Mouse (Mus musculus) limb, embryonic 15.5 days (tissue): ENCODE measurements around the gene Olfr1037. TPM values are rescaled to one million over a fixed set of nuclear protein-coding genes. Genes with fewer than 3 reads are reported as not detected.
"Not testable (repeated sequence)": the region's sequence is repeated elsewhere in the genome, so short reads cannot be mapped to it uniquely, and the experiment has no call there.

Source experiments
- ATAC-seq: fragments of 200-750 bp; cut with Nextera tagmentation; 2 replicates; pipeline ENCODE4 v1.8.0; 2017; ENCODE audit warnings: low read depth, moderate TSS enrichment; ENCODE audit not compliant: insufficient number of reproducible peaks, low FRiP score, low TSS enrichment
- H3K27ac ChIP-seq: fragments of 300-500 bp; sonication (generic); 2 replicates; pipeline ENCODE4 v1.5.1; 2015; ENCODE audit warnings: moderate library complexity, mild to moderate bottlenecking, inconsistent platforms
- H3K27me3 ChIP-seq: fragments of 300-500 bp; sonication (generic); 2 replicates; pipeline ENCODE4 v1.6.1; 2015; ENCODE audit warnings: inconsistent platforms
- H3K36me3 ChIP-seq: fragments of 300-500 bp; sonication (generic); 2 replicates; pipeline ENCODE4 v1.6.1; 2015; ENCODE audit warnings: inconsistent platforms
- H3K4me1 ChIP-seq: fragments of 300-500 bp; sonication (generic); 2 replicates; pipeline ENCODE4 v1.6.1; 2015; ENCODE audit warnings: inconsistent platforms
- H3K4me2 ChIP-seq: fragments of 300-500 bp; sonication (generic); 2 replicates; pipeline ENCODE4 v1.6.1; 2015; ENCODE audit warnings: mild to moderate bottlenecking, inconsistent platforms
- H3K4me3 ChIP-seq: fragments of 300-500 bp; sonication (generic); 2 replicates; pipeline ENCODE4 v1.5.1; 2015; ENCODE audit warnings: mild to moderate bottlenecking, inconsistent platforms
- H3K9ac ChIP-seq: fragments of 300-500 bp; sonication (generic); 2 replicates; pipeline ENCODE4 v1.6.1; 2015; ENCODE audit warnings: inconsistent platforms
- H3K9me3 ChIP-seq: fragments of 300-500 bp; sonication (generic); 2 replicates; pipeline ENCODE4 v1.6.1; 2016; ENCODE audit warnings: inconsistent platforms
- WGBS: fragments of 180-500 bp; shearing (Covaris S2); methylation state at CpG from one replicate; pipeline ENCODE4 v1.1.7; 2015; 5-methylcytosine and 5-hydroxymethylcytosine counted together
- polyA plus RNA-seq: library from polyadenylated mRNA; unstranded; fragments of >200 nt; fragmentation: Nextera tagmentation; extraction: Ambion mirVana; gene quantifications from 2 replicates; pipeline ENCODE4 v1.2.1, GENCODE M21; 2015

The Olfr1037 gene
- not detected in 2 replicates for polyA plus RNA-seq

- Histone ChIP-seq H3K9me3 (no peaks in the 10 kb centered on the region), H3K36me3 (no peaks in the 10 kb centered on the region), H3K9ac (no peak within 1 kb of the TSS), H3K27me3 (no peaks in the 10 kb centered on the region), H3K4me2 (no peak within 1 kb of the TSS), H3K27ac (no peak within 1 kb of the TSS), H3K4me3 (no peak within 1 kb of the TSS), H3K4me1 (no peaks in the 10 kb centered on the region)
- ATAC-seq, result no peak
- WGBS, result 79% methylated on average over 2 of the region's 2 CpGs
These were observed at the start of gene Olfr1037 for GRCm38 (mm10) chr2:86087285-86087684. Gene Olfr1037 (minus strand): TSS chr2:86087385.

DNA sequence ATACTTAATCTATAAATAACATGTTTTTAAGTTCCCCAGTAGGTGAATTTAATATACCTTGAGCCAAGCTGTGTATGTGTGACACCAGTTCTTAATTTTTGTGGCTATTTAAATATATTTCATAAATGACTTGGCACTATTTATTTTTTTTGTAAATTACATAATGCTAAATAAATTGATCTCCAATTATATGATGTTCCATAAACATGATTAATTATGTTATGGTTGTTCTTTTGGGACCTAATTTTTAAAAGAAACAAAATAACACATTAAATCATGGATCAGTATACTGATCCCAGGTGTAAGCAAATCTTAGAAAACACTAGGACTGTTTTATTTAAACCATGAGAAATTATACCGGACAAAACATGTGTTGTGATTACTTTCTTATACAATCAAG lies 48.6 kb upstream of the Olfr1037 start, which contains the start of gene Olfr1039:
TSS of gene Olfr1039 (minus strand) at position 101 of the 400 bp plus-strand sequence.
- Histone ChIP-seq H3K27me3 (no peaks in the 10 kb centered on the region), H3K36me3 (no peaks in the 10 kb centered on the region), H3K4me3 (no peak within 1 kb of the TSS), H3K4me1 (no peaks in the 10 kb centered on the region), H3K27ac (no peak within 1 kb of the TSS), H3K4me2 (no peak within 1 kb of the TSS), H3K9ac (no peak within 1 kb of the TSS), H3K9me3 (no peaks in the 10 kb centered on the region)
- 86% methylated on average over 1 of the region's 1 CpGs for WGBS
- no peak for ATAC-seq

GRCm38 (mm10) chr2:86080478-86080877 lies 6.7 kb downstream of the Olfr1037 start:
- H3K9ac ChIP-seq, H3K4me1 ChIP-seq, H3K27ac ChIP-seq, H3K27me3 ChIP-seq, H3K36me3 ChIP-seq, H3K4me2 ChIP-seq, H3K4me3 ChIP-seq, H3K9me3 ChIP-seq, ATAC-seq: not testable (repeated sequence)
- WGBS, result 85% methylated on average over 1 of the region's 1 CpGs

DNA sequence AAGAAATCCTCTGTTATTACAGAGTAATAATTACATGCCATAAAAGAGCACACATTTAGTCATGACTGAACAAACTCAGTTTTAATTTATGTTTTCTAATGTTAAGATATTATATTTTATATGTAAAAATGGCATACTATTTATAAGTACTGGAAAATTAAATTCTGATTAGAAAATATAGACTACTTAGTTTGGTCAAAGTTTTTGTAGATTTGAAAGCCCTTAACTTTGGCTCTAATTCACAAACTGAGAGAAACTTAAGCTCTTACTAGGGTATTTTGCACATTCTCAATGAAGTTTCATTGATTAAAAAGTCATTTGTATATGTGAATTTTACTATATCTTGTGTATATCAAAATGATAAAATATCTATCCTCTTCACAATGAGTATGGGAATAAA lies 13.5 kb downstream of the Olfr1037 start, which contains the start of gene Olfr1036:
TSS of gene Olfr1036 (plus strand) at position 301 of the 400 bp plus-strand sequence.
- H3K4me1 ChIP-seq, ATAC-seq, H3K4me2 ChIP-seq, H3K36me3 ChIP-seq, H3K9ac ChIP-seq, H3K27ac ChIP-seq, H3K9me3 ChIP-seq, H3K27me3 ChIP-seq, H3K4me3 ChIP-seq: not testable (repeated sequence)

DNA sequence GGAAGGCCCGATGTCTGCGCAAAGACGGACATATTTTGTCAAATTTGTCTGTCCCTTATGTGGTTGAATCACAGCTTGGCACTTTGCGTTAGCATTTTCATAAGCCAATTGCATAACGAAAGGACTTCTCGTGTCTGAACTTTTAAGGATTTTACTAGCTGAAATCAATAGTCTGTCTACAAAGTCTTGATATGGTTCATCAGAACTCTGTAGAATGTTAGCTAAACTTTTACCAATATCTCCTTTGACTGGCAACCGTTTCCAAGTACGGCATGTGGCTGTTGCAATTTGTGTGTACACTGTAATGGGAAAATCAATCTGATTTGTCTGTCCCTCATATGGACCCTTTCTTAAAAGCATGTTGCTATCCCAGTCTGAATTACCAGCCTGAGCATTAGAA lies 17.0 kb downstream of the Olfr1037 start:
- ATAC-seq, result no peak
- 89% methylated on average over 8 of the region's 8 CpGs for WGBS

GRCm38 (mm10) chr2:86063766-86064165 lies 23.4 kb downstream of the Olfr1037 start:
- H3K9ac ChIP-seq, H3K36me3 ChIP-seq, H3K4me1 ChIP-seq, H3K27ac ChIP-seq, H3K9me3 ChIP-seq, H3K4me2 ChIP-seq, ATAC-seq, H3K27me3 ChIP-seq, H3K4me3 ChIP-seq: not testable (repeated sequence)
- WGBS, result 91% methylated on average over 2 of the region's 2 CpGs

More for the DNA sequence above, 17.0 kb downstream of the Olfr1037 start:
- H3K4me1 ChIP-seq, result no peaks in the 10 kb centered on the region
- no peak overlapping the region for H3K27ac ChIP-seq
- H3K9me3 ChIP-seq, result no peaks in the 10 kb centered on the region
- no peaks in the 10 kb centered on the region for H3K27me3 ChIP-seq
- no peak overlapping the region for H3K9ac ChIP-seq
- H3K4me2 ChIP-seq, result no peak overlapping the region
- H3K36me3 ChIP-seq, result no peaks in the 10 kb centered on the region
- H3K4me3 ChIP-seq, result no peak overlapping the region

DNA sequence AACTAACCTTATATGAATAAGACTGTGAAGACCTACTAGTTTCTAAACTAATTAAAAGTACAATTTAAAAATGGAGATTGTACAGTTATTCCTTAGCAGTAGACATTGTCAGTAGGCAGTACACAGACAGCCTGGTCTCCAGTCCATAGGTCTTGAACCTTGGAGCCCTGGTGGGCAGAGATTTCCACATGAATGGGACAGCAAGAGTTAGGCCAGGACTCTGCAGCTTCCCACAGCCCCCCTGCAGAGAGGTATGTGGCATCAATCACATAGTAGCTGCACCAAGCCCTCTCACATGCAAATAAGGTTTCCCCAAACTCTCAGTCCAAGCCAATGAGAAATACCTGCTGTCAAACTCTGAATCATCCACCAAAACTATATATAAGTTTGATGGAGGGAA lies 36.4 kb downstream of the Olfr1037 start:
- not testable (repeated sequence) for H3K9ac ChIP-seq, H3K4me2 ChIP-seq, H3K36me3 ChIP-seq, H3K4me1 ChIP-seq, H3K9me3 ChIP-seq, H3K27me3 ChIP-seq, H3K4me3 ChIP-seq, ATAC-seq, H3K27ac ChIP-seq

DNA sequence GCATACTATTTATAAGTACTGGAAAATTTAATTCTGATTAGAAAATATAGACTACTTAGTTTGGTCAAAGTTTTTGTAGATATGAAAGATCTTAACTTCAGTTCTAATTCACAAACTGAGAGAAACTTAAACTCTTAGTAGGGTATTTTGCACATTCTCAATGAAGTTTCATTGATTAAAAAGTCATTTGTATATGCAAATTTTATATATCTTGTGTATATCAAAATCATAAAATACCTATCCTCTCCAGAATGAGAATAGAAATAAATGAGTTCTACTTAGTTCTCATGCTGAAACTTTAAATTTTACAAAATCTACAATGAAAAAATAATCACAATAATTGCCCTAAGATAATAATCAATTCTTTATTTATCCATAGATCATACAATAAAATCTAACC lies 41.6 kb downstream of the Olfr1037 start, which contains the start of gene Olfr1034:
TSS of gene Olfr1034 (plus strand) at position 301 of the 400 bp plus-strand sequence.
- Histone ChIP-seq H3K36me3 (no peaks in the 10 kb centered on the region), H3K9ac (no peak within 1 kb of the TSS), H3K4me3 (no peak within 1 kb of the TSS), H3K4me2 (no peak within 1 kb of the TSS), H3K27ac (no peak within 1 kb of the TSS), H3K4me1 (no peaks in the 10 kb centered on the region), H3K27me3 (no peaks in the 10 kb centered on the region), H3K9me3 (no peaks in the 10 kb centered on the region)
- ATAC-seq, result no peak

Other genes starting within 250 kb of the Olfr1037 start
- gene Olfr1019, start 241.9 kb downstream of the Olfr1037 start, polyA plus RNA-seq, result not detected in 2 replicates
- not detected in 2 replicates for gene Olfr1020, start 240.4 kb downstream of the Olfr1037 start, polyA plus RNA-seq
- gene Olfr1022, start 218.8 kb downstream of the Olfr1037 start, polyA plus RNA-seq, result not detected in 2 replicates
- not detected in 2 replicates for gene Olfr1023, start 201.7 kb downstream of the Olfr1037 start, polyA plus RNA-seq
- not detected in 2 replicates for gene Olfr1024, start 182.3 kb downstream of the Olfr1037 start, polyA plus RNA-seq
- gene Olfr1025-ps1, start 172.2 kb downstream of the Olfr1037 start, polyA plus RNA-seq, result not detected in 2 replicates
- not detected in 2 replicates for gene Olfr1026, start 165.8 kb downstream of the Olfr1037 start, polyA plus RNA-seq
- gene Olfr1028, start 136.9 kb downstream of the Olfr1037 start, polyA plus RNA-seq, result not detected in 2 replicates
- not detected in 2 replicates for gene Olfr1029, start 113.5 kb downstream of the Olfr1037 start, polyA plus RNA-seq
- not detected in 2 replicates for gene Olfr1030, start 108.1 kb downstream of the Olfr1037 start, polyA plus RNA-seq
- gene Olfr1031, start 97.1 kb downstream of the Olfr1037 start, polyA plus RNA-seq, result not detected in 2 replicates
- not detected in 2 replicates for gene Olfr1032, start 81.8 kb downstream of the Olfr1037 start, polyA plus RNA-seq
- 1.6 TPM in 2 replicates for gene Olfr1033, start 66.8 kb downstream of the Olfr1037 start, polyA plus RNA-seq
- 0.04 TPM in 1 of 2 replicates, not detected in the other for gene Olfr1034, start 41.5 kb downstream of the Olfr1037 start, polyA plus RNA-seq
- gene Olfr1036, start 13.4 kb downstream of the Olfr1037 start, polyA plus RNA-seq, result not detected in 2 replicates
- gene Olfr1039, start 48.5 kb upstream of the Olfr1037 start, polyA plus RNA-seq, result not detected in 2 replicates
- gene Olfr1040, start 59.3 kb upstream of the Olfr1037 start, polyA plus RNA-seq, result not detected in 2 replicates
- gene Olfr1042, start 74.5 kb upstream of the Olfr1037 start, polyA plus RNA-seq, result not detected in 2 replicates
- not detected in 2 replicates for gene Olfr1043, start 80.1 kb upstream of the Olfr1037 start, polyA plus RNA-seq
- not detected in 2 replicates for gene Olfr1044, start 90.4 kb upstream of the Olfr1037 start, polyA plus RNA-seq
- not detected in 2 replicates for gene Olfr52, start 98.3 kb upstream of the Olfr1037 start, polyA plus RNA-seq
- gene Olfr1045, start 115.6 kb upstream of the Olfr1037 start, polyA plus RNA-seq, result not detected in 2 replicates
- not detected in 2 replicates for gene Olfr1046, start 131.9 kb upstream of the Olfr1037 start, polyA plus RNA-seq
- gene Olfr1047, start 144.0 kb upstream of the Olfr1037 start, polyA plus RNA-seq, result not detected in 2 replicates
- not detected in 2 replicates for gene Olfr1048, start 152.9 kb upstream of the Olfr1037 start, polyA plus RNA-seq
- not detected in 2 replicates for gene Olfr1049, start 170.9 kb upstream of the Olfr1037 start, polyA plus RNA-seq
- not detected in 2 replicates for gene Olfr1051, start 191.7 kb upstream of the Olfr1037 start, polyA plus RNA-seq
- not detected in 2 replicates for gene Olfr1052, start 205.1 kb upstream of the Olfr1037 start, polyA plus RNA-seq
- gene Olfr1053, start 227.9 kb upstream of the Olfr1037 start, polyA plus RNA-seq, result not detected in 2 replicates
- not detected in 2 replicates for gene Olfr1054, start 248.0 kb upstream of the Olfr1037 start, polyA plus RNA-seq